Mouse (Mus musculus): ENCODE measurements around the gene Klk1b4.
"Not testable (repeated sequence)": the region's sequence is repeated elsewhere in the genome, so short reads cannot be mapped to it uniquely, and the experiment has no call there.

The Klk1b4 gene

DNA sequence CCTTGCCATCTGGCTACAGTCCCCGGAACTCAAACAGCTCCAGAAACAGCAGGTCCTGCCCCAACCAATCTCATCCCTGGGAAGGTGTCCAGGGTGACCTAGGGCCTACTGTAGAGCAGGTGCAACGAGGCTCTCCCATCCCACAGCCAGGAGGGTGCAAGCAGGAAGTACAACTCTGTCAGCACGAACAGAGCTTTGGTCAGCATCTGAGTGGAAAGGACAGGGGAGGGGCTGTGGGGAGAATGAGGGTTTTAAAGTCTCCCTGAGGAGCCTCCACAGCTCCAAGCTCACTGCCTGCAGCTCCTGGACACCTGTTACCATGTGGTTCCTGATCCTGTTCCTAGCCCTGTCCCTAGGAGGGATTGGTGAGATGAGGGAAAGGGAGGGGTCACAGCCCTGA is at the start of gene Klk1b4:
Klk1b4 (plus strand) TSS at position 301 of the 400 bp plus-strand sequence.
- in situ Hi-C loops (cut with MboI): not testable (repeated sequence)

- in situ Hi-C loops (cut with MboI): no loop called here
These were observed 27.8 kb upstream of the Klk1b4 start for GRCm38 (mm10) chr7:44179299-44180045.

- in situ Hi-C loops (cut with MboI): not testable (repeated sequence)
These were observed 20.7 kb upstream of the Klk1b4 start for GRCm38 (mm10) chr7:44186516-44186915.

- in situ Hi-C loops (cut with MboI): not testable (repeated sequence)
These were observed 19.3 kb upstream of the Klk1b4 start, which contains the start of gene Klk1b24 for GRCm38 (mm10) chr7:44187936-44188335. Klk1b24 (plus strand) TSS chr7:44188236.

DNA sequence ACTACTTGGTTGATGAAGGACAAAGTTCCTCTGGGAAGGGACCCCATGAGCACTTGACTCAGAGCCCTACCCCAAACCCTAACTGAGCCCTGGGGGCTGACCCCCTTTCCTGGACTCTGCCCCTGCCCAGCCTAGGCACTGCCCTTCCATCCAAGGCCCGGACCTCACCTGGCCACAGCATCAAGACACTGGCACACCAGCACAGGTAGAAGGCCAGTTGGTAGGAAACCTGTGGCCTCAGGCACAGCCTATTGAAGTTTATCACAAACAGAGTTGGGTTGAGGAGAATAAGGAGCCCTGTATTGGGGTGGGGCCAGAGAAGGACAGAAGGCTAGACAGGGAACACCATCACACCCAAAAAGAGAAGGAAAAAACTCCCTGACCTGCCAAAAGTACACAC is 13.8 kb upstream of the Klk1b4 start:
- in situ Hi-C loops (cut with MboI): not testable (repeated sequence)

- in situ Hi-C loops (cut with MboI): no loop called here
These were observed 9.3 kb upstream of the Klk1b4 start, which contains the start of gene Klk1b3 for GRCm38 (mm10) chr7:44197891-44198290. Klk1b3 (plus strand) TSS chr7:44198191.

DNA sequence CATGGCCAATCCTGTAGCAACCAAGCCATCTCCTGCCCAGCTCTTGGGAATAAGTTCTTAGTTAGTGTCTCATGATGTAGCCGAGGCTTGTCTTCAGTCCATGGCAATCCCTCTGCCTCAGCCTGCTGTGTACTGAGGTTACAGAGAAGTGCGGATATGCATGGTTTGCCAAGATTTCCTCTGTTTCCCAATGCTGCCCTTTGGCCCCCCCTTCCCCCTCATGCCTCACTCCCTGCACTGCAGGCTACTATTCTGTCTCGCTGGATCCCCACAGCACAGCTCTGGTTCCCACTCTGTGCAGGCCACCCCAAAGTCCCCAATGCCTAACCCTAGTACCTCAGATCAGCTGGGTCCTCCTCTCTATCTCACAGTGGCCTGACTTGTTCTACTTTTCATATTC is 1.1 kb downstream of the Klk1b4 start:
- in situ Hi-C loops (cut with MboI): no loop called here

DNA sequence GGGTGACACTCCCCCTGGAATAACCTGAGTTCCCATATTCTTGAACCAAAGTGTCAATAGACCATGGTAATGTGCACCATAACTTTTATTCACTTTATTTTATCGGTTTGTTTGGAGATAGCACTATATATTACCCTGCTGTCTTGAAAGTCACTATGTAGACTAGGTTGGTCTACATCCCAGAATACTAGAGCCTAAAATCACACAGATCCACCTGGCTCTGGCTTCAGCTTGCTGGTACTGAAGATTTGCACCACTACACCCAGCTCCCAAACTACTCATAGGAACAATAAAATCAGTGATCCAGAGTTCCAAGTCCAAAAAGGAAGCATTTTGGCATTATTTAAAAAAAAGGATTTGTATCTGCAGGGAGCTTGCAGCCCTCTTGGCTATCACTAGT is 8.4 kb downstream of the Klk1b4 start, which contains the start of gene Klk1b5:
Klk1b5 (plus strand) TSS at position 301 of the 400 bp plus-strand sequence.
- in situ Hi-C loops (cut with MboI): no loop called here

DNA sequence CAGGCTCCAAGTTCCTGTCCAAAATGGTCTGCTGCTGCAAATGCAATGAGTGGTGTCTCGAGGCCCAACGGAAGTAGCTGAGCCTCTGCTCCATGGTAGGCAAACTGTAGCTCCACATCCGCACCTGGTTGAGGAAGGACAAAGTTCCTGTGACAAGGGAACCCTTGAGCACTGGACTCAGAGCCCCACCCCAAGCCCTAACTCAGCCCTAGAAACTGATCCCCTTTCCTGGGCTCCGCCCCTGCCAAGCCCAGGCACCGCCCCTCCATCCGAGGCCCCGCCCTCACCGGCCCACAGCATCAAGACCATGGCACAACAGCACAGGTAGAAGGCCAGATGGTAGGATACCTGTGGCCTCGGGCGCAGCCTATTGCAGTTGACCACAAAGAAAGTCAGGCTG is 14.4 kb downstream of the Klk1b4 start:
- in situ Hi-C loops (cut with MboI): not testable (repeated sequence)

GRCm38 (mm10) chr7:44222335-44222734 is 15.1 kb downstream of the Klk1b4 start:
- in situ Hi-C loops (cut with MboI): not testable (repeated sequence)

DNA sequence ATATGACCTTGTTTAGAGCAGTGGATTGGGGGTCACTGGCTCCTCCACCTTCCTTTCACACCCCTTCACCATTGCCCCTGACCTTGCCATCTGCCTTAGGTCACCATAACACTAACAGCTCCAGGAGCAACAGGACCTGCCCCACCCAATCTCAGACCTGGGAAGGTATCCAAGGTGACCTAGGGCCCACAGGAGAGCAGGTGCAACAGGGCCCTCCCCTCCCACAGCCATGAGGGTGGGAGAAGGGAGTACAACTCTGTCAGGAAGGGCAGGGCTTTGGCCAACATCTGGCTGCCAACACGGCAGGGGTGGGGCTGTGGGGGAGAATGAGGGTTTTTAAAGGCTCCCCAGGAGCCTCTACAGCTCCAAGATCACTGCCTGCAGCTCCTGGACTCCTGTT is 17.8 kb downstream of the Klk1b4 start, which contains the start of gene Klk1:
Klk1 (plus strand) TSS at position 285 of the 400 bp plus-strand sequence.
- in situ Hi-C loops (cut with MboI): no loop called here

DNA sequence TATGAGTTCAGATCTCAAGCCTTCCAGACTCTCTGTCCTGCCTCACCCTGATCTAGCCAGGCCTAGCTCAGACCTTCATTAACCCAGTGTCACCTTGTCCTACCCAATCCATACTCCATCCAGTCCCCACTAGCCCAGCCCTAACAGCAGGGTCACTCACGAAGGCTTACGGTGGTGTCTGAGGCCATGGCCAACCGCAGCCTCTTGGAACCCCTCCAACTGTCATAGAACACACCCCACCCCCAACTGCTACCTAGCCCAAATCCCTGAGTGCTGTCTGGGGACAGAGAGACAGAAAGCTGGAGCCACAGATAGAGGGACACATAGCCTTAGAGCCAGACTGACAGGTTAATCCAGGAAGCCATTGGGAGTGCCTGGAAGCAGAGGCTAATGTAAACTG is 28.7 kb downstream of the Klk1b4 start, which contains the start of gene Gm36864:
Gm36864 (plus strand) TSS at position 269 of the 400 bp plus-strand sequence.
- in situ Hi-C loops (cut with MboI): no loop called here

- in situ Hi-C loops (cut with MboI): no loop called here
These were observed 32.7 kb downstream of the Klk1b4 start for GRCm38 (mm10) chr7:44239913-44240312.

GRCm38 (mm10) chr7:44240712-44241111 is 33.5 kb downstream of the Klk1b4 start:
- in situ Hi-C loops (cut with MboI): no loop called here

GRCm38 (mm10) chr7:44241163-44241562 is 33.9 kb downstream of the Klk1b4 start:
- in situ Hi-C loops (cut with MboI): no loop called here

- in situ Hi-C loops (cut with MboI): no loop called here
These were observed 36.8 kb downstream of the Klk1b4 start for GRCm38 (mm10) chr7:44244080-44244479.

DNA sequence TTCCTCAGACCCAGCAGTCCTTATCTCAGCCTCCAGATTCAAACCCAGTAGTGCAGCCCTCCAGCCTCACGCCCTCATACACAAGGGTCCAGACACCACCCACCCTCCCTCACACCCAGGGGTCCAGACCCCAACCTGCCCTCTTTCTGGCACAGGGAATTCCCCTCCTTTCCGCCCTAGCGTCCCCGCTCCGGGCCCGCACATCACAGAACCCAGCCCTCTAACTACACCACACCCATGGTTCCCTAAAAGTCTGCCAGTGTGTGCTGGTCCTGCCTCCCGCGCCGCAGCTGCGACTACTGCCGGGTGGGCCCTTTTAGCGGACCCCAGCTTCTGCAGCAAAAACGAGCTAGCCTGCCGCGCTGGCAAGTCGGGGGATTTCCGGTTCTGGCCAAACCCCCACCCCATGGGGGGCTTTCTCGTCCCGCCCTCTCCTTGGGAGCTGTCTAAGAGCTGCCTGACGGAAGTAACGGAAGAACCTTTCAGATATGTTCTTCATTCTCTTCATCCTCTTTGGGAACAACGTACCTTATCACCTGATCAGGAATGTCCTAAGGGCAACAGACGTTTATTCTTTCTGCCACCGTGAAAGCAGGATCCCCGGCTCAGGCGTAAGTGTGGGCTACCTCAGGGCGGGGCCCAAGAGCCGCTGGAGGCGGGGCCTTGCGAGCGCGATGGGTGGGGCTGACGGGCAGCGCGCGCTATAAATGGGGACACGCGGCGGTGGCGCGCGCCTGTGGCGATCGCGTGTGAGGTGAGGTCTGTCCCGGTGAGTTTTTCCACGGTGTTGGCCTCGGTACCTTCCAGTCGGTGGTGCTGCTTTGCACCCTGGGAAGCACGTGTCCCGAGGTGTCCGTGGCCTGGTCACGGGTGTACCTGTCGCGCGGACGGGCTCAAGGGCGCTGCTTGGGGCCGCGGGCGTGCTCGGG is 39.1 kb downstream of the Klk1b4 start, which contains the start of the genes 1700028J19Rik and 2410002F23Rik:
1700028J19Rik (minus strand) TSS at position 641 of the 929 bp plus-strand sequence.
2410002F23Rik (plus strand) TSS at position 668 of the 929 bp plus-strand sequence.
- in situ Hi-C loops (cut with MboI): no loop called here

GRCm38 (mm10) chr7:44246984-44247470 is 39.8 kb downstream of the Klk1b4 start:
- in situ Hi-C loops (cut with MboI): no loop called here

GRCm38 (mm10) chr7:44247971-44248370 is 40.7 kb downstream of the Klk1b4 start:
- in situ Hi-C loops (cut with MboI): no loop called here

GRCm38 (mm10) chr7:44249248-44249647 is 42.0 kb downstream of the Klk1b4 start:
- in situ Hi-C loops (cut with MboI): no loop called here

GRCm38 (mm10) chr7:44250732-44251275 is 43.6 kb downstream of the Klk1b4 start:
- in situ Hi-C loops (cut with MboI): loop anchor here (25.0 kb wide), 1 partner anchor 236 kb away; the partner anchor contains the start of genes Emc10 and Fam71e1
